Mouse (Mus musculus): ENCODE data around the gene Mtus2. TPM values are rescaled to one million over a fixed set of nuclear protein-coding genes. Genes with fewer than 3 reads are reported as not detected.

Mtus2 gene
- total RNA-seq, 2 experiments from 2014 or later = 0.30 TPM; not detected in 1

DNA sequence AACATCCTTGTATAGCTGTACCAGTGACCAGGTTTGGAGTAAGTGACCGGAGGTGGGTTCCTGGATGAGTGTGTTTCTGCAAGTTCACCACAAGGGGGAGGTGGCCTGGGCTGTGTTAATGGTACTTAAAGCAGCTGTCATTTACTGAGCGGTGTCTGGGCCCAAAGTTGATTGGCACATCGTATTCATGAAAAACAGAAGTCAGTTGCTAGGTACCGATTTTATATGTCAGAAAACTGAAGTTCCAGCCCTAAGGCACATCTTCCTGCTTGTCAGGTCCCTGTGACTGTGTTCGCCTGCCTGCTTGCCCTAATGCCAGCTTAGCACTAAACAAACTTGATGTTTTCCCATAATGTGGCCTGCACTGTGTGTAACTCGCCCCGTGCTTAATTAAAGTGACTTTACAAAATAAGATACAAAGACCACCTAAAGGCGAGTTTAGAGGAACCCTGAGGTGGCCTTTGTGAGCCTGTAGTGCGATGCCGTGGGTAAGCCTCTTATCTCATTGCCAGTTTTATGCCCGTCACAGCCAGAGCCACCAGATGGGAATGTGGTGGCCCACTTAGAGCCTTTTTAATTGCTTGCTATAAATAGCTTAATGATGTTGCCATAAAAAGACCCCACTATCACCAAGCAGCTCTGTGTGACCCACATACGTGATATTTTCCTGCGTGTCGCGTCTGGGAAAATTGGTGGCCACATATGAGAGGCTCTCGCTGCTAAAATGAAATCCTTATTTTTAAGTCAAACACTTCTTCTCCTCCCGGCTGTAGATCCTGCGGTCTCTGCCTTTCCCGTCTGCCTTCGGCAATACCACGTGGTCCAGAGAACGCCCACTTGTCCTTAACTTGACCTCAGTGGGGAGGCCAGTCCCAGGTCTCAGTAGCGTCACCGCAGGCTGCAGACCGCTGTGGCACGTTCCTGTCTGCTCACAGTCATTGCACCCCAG, 69.6 kb downstream of the Mtus2 start:
- no peak for ATAC-seq (replicated peaks; ENCODE audit: low FRiP score, poor library complexity, severe bottlenecking)

DNA sequence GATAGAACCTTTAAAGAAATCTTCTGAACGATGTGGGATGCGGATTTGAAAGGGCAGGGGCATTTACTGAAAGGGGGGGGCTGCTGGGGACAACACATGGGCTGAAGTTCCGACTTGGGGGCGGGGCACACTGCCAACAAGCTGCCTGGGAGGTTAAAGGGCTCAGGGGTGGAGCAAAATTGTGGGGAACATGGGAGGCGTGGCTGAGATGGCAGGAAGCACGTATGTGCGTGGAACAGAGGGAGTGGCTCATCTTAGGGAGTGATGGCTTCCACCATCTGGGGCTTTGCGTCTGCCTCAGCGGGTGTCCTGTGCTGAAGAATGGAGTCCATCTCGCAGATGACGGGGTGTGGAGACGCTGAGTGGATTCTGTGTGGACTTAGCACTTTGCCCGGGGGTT, 70.9 kb downstream of the Mtus2 start:
- ATAC-seq (replicated peaks; ENCODE audit: low FRiP score, poor library complexity, severe bottlenecking) = no peak

DNA sequence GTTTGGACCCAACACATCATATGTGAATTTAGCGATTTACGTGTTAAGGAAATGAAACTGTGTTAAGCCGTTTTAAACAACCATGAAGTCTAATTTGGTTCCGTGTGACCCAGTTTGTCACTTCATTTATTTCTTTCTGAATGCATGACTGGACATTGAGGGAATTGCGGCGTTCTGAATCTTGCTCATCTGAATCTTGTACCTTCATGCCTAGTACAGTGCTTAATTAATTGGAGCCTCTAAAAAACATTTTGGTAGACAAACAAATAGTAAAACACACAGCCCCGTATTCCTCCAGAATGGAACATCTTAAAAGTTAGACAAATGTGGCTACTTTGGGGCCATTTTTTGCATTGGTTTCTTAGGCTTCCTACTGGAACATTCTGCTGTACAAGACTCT, 84.5 kb downstream of the Mtus2 start:
- ATAC-seq (replicated peaks; ENCODE audit: low FRiP score, poor library complexity, severe bottlenecking) = no peak

DNA sequence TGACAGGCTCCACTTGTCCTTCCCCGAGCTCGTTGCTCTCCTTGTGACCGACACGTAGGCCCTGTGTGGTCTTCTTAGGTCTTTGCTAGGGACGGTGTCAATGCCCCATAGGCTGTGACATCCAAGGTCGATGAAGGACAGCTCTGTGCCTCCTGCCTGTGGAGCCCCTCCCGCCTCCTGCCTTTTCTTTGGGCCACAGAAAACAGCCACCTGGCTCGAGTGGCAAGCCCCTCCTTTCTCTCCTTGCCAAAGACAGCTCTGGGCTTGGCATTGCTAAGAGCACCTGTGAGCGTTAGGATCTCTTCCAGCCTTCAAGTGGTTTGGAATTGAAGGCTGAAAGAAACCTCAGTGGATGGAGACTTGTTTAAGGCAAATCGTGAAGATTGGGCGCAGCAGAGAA, 91.1 kb downstream of the Mtus2 start:
- no peak for ATAC-seq (replicated peaks; ENCODE audit: low FRiP score, poor library complexity, severe bottlenecking)

DNA sequence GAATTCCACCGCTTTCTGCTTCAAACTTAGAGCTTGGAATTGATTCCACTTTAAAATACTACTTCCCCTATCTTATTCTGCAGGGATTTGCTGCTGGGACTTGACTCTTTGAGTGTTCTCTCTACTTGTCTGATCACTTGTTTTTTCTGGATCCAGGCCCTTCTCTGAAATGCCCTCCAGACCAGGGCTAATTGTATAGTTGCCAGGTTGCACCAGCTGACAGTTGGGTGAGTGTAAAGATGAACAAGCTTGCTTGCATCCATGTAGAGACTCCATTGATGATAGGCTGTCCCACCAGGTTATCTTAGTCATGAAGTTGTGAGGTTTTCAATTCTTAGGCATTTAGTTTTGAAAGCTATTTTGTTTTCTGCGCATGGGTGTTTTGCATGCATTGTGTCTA, 92.2 kb downstream of the Mtus2 start:
- no peak for ATAC-seq (replicated peaks; ENCODE audit: low FRiP score, poor library complexity, severe bottlenecking)

DNA sequence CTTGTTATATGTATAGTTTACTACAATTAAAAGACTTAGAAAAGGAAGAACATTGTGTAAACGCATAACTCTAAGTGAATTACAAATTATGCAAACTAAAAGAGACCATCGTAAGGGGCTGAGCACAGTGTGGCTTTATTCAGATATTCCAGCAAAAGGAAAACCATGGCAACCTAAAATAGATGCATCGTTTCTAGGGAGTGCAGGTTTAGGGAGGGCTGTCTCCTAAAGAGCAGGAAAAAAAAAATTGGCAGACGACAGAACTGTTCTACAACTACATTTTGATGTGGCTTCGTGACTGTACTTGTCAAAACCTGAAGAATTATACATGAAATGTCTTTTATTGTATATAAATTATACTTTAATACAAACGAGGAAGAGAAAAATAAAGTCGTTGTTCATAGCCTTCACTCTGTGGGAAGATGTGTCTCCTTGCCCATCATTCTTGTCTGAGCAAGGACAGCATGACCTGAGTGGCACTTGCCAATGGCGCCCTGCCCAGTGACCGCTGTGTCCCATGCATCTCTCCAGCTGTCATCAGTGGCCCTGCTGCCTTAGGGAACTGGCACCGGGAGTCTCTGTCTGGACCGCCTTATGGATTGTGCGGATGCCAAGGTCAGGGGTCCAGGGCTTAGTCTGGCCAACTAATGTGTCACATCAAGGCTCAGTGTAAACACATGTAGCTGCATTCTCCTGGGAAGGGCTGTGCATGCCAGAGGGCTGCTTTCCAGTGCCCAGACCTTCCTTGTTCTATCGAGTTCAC, 95.9 kb downstream of the Mtus2 start:
- ATAC-seq (replicated peaks; ENCODE audit: low FRiP score, poor library complexity, severe bottlenecking) = no peak

DNA sequence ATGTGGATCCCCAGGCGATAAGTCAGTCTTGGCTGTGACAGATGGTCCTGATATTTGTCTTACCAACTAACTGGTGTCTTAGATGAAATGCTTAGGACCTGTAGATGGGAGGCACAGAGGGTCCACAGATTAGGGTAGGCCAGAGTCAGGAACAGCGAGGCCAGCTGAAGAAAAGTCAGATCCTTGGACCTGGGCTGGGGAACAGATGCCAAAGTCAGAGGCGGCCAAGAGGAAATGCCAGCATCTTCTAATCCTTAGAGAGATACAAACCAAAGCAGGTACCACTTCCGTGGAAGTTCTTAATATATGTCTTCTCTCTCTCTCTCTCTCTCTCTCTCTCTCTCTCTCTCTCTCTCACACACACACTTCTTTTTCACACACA, 96.5 kb downstream of the Mtus2 start:
- ATAC-seq (replicated peaks; ENCODE audit: low FRiP score, poor library complexity, severe bottlenecking) = no peak

DNA sequence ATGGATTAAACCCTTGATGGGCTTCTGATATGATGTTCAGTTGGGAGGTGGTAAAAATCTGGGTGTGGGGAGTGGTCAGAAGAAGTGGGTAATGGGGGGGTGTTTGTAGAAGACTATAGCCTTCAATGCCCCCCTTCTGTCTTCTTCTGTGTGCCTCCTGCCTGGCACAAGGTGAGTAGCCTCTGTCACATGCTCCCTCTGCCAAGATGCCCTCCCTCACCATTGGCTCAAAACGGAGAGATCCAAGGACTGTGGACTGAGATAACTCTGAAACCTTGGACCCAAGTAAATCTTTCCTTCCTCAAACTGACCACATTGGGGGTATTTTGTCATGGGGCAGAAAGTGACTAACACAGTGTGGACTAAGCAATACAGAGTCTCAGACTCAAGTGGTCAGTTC, 99.7 kb downstream of the Mtus2 start:
- ATAC-seq (replicated peaks; ENCODE audit: low FRiP score, poor library complexity, severe bottlenecking) = no peak

DNA sequence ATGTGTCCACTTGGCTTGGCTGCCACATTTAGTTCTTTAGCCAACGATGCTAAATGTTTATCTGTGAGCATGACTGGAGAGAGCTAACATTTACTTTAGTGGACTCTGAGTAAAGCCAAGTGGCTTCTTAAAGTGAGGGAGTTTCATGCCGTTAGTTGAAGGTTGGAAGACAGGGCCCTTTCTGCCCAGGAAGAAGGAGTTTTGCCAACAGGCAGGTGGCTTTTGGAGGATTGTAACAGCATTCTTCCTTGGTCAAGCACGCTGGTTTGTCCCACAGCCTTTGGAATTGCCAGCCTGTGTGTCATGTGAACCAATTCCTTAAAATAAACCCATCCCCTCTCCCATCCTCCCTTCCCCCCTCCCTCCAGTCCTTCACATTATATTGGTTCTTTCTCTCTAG, 100.3 kb downstream of the Mtus2 start:
- no peak for ATAC-seq (replicated peaks; ENCODE audit: low FRiP score, poor library complexity, severe bottlenecking)

DNA sequence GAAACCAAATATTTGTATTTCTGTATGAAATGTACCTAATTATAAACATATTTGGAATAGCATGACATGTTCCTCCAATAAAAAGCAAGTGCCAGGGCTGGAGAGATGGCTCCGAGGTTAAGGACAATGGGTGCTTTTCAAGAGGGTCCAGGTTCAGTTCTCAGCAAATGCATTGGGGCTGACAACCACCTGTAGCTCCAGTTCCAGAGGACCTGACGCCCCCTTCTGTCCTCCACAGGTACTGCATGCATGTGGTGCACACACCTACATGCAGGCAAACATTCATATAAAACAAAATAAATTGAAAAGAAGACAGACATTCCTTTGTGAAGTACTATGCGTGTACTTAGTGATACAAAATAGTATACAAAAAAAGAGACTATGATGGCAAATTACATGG, 102.2 kb downstream of the Mtus2 start:
- no peak for ATAC-seq (replicated peaks; ENCODE audit: low FRiP score, poor library complexity, severe bottlenecking)

DNA sequence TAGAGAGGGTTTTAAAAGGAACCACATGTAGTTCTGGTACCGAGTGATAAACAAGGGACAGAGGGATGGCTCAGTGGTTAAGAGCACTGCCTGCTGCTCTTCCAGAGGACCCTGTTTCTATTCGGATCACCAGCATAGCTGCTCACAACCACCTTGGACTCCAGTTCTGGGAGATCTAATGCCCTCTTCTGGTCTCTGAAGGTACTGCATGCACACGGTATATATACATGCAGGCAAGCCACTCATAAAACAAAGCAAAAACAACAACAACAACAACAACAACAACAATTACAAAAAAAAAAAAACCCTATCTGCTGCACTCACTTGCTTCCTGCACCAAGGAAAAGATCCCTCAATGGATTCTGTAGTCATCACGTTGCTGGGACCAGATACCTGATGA, 104.7 kb downstream of the Mtus2 start:
- ATAC-seq (replicated peaks; ENCODE audit: low FRiP score, poor library complexity, severe bottlenecking) = no peak

DNA sequence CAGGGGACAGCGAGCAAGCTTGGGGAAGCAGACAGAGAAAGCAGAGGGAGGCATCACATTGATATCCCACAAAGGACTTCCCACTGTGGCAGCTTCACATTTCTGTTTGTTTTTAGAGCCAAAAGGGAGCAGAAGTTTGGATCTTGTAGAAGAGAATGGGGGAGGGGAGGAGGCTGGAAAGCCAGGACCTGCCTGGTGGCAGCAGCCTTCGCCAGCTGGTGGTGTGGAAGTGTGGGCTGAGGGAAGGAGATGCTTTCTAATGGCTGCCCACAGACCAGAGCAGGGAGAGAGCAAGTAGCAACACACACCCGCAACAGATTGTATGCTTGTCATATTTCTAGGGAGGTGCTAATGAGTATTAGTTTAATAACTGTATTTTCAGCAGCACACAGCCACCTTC, 106.6 kb downstream of the Mtus2 start:
- no peak for ATAC-seq (replicated peaks; ENCODE audit: low FRiP score, poor library complexity, severe bottlenecking)

DNA sequence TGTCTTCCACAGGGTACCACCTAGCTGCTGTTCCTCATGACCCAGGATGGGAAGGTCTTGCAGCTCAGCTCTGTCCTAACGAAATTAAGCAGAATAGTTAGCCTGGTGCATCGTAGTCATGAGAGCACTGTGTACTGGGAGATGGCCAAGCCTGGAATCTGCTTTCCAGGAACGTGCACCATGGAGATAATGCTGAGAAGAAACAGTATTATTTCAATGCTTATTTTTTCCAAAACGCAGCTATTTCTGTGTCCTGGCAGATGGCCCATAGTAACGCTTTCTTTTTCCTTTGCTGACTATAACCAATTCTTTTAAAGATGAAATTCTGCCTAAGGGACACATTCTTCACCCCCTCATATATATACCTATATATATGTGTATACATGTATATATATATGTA, 108.1 kb downstream of the Mtus2 start:
- ATAC-seq (replicated peaks; ENCODE audit: low FRiP score, poor library complexity, severe bottlenecking) = no peak

DNA sequence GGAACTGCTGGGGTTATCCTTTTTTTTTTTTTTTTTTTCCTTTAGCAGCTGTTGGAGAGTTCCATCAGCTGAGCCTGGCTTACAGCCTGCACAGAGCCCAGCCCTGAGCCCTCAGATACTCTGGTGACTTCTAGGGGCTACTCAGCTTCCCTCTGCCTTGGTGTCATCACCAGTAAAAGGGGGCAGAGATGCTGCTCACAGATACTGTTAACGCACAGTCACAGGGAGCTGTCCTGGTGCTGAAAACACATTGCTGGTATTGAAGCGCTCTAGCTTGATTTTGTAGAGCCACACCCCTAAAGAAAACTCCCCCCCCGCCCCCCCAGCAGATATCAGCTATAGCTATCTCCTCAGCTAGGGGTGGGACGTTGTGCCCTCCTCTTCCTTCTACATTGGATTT, 112.8 kb downstream of the Mtus2 start:
- no peak for ATAC-seq (replicated peaks; ENCODE audit: low FRiP score, poor library complexity, severe bottlenecking)

DNA sequence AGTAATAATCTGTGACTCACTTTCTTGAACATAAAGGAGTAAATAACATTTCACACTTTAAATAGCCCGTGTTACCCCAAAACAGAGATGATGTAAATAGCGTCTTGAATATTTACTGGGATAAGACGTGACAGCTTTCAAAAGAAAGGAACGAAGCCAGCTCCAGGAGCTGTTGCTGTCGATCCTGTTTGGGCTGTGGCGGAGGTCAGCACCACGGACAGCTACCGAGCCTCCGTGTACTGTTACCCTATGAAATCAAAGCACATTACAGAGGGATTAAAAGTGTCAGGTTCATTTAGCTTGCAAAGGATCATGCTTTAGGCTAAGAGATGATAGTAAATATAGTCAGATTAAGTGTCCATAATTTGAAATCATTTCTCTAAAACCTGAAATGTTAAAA, 114.7 kb downstream of the Mtus2 start:
- ATAC-seq (replicated peaks; ENCODE audit: low FRiP score, poor library complexity, severe bottlenecking) = no peak

DNA sequence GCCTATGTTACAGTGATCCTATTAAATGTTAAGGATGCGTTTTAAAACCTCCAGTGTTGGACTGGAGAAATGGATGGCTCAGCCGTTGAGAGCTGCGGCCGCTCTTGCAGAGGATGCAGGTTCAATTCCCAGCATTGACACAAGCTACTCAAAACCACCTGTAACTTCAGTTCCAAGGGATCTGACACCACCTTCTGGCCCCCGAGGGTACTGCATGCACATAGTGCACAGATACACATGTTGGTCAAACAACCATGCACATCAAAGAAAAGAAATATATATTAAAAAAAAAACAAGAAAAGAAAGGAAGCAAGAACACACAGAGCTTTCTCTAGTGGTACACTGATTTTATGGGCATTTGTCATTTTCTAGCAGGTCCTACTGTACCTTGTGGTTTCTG, 116.3 kb downstream of the Mtus2 start:
- no peak for ATAC-seq (replicated peaks; ENCODE audit: low FRiP score, poor library complexity, severe bottlenecking)

DNA sequence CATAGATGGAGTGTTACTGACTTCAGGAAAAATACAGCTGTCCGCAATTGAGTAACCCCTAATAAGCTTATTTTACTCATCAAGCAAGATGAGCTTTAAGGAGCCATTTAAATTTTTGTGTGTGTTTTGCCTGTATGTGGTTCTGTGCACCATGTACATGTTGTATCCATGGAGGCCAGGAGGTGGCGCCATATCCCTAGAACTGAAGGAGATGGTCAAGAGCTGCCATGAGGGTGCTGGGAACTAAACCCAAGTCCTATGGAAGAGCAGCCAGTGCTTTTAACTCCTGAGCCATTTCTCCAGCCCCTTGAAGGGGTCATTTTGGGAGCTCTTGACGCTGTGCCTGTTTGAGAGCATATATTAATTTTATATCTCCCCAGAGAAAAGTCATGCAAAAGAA, 122.6 kb downstream of the Mtus2 start:
- no peak for ATAC-seq (replicated peaks; ENCODE audit: low FRiP score, poor library complexity, severe bottlenecking)

DNA sequence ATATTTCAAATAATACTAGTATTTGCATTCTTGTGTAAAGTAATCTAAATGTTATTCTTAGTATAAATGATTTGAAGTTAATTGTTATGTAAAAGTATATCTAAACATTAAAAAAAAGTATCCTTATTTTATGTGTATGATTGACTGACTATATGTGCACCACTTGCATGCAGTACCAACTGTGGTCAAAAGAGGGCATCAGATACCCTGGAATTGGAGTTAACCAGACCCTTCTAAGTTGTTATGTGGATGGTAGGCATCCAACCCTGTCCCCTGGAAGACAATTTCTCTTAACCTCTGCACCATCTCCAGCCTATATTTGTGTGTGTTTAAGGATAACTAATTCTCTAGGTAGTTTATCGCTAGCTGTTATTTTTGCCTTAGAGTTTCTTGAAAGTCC, 126.4 kb downstream of the Mtus2 start:
- ATAC-seq (replicated peaks; ENCODE audit: low FRiP score, poor library complexity, severe bottlenecking) = no peak

DNA sequence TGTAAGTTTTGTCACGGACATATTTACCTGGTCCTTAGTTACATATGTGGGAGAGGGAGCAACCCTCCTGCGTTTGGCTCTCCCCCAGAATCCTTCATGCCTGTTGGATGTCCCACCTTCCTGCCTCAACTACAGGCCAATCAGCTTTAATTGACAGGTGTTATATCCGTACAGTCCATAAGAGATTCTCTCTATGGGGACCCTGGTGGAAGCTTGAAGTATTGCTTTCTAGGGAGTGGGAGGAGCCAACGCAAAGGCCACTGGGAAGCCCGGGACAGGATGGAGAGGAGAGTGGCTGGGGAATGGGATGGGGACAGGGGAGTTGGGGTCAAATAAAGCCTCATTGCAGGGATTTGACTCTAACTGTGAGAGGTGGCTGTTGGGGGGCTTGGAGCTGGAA, 127.6 kb downstream of the Mtus2 start:
- ATAC-seq (replicated peaks; ENCODE audit: low FRiP score, poor library complexity, severe bottlenecking) = no peak

DNA sequence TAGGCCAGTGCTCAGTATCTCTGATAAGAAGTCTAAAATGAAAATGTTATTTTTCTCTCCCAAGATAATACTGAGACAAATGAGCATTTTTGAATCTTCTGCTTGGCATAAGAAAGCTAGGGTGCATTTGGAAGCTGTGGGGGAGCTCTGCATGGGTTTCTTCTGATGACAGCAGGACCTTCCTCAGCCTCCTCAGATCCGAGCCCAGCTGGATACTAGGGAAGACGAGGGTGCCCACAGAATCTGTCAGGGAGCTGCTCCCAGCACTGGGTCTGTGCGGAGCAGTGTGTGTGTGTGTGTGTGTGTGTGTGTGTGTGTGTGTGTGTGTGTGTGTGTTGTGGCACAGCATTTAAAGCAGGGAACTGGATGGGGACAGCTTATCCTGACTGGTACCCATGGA, 130.7 kb downstream of the Mtus2 start:
- ATAC-seq (replicated peaks; ENCODE audit: low FRiP score, poor library complexity, severe bottlenecking) = no peak

DNA sequence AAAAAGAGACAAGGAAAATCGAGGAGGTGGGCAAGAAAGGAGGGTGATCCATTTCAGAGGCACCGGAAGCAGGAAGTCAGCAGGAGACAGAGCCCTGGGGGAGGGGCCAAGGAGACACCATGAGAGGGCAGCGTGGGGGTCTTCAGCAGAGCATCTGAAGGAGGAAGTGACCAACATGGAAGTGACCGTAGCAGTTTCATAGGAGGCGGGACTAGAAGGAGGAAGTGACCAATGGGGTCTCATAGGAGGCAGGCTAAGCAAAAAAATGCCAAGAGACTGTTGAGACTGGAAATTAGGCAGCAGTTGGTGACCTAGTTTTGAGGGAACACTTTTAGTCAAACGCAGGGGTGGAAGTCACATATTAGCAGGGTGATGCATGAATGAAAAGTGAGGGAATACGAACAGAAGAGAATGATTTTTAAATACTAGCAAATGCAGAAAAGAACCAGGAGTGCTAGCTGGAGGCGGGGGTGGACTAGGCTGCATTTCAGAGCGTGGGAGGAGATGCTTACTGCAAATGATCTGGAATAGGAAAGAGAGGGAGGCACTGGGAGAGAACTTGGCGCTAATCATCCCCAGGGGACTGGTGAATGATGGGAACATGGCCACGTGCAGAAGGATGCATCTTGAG, 133.2 kb downstream of the Mtus2 start:
- ATAC-seq (replicated peaks; ENCODE audit: low FRiP score, poor library complexity, severe bottlenecking) = no peak
